Mouse (Mus musculus): ENCODE results near the gene Prom1. TPM values are rescaled to one million over a fixed set of nuclear protein-coding genes. Genes with fewer than 3 reads are reported as not detected.

Prom1 gene
- total RNA-seq, 4 experiments from 2014 or later: 7.7 to 11.6 (median 9.6) TPM

DNA sequence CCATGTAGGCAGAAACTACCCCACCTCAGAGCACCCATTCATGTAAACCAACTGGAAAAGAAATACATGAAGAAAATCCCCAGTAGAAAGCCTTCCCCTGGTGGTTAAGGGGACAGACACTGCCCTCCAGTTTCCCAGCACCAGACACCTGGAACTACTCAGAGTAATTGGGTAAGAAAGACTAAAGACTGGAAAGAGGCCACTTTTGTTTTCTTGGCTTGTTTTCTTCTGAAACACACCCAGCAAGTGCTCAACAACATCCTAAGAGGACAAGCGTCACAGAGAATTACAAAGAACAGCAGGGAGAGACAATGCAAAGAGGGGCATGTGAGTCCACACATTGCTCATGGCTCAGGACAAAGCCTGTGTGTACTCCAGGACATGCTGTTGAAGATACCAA, 20.7 kb downstream of the Prom1 start:
- DNase-seq (ENCODE audit: low spot score in 2 of 2): no peak

DNA sequence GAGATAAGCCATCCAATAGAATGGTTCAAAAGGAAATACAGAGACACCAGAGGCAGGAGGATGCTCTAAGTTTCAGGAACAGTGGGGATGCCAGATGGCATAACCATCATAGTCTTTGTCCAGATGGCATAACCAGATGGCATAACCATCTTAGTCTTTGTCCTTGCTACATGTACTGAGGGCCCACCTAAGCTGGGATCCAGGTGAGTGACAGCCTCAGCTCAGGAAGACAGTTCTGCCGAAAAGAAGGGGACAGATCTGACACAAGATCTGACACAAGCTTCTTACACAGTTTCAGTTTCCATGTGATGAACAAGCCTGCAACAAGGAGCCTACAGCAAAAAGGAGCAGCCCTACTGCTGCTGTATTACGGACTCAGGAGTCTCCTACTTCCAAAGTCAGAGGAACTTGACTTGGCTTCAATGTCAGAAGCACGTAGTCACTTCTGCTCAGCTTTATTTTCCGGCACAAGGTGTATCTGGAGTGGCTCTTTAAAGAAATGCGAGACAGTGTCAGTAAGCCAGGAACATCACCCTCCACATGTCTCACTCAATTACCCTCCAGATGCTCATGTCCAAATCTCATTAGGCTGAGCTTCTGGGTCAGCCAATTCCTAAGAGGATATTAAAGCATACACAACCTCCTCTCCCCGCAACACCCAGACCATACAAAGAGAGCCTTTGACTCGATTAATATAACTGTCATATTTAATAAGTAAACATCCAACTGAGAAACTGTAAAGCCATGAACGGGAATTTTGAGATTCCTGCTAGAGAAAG, 21.4 kb downstream of the Prom1 start:
- no peak for DNase-seq (ENCODE audit: low spot score in 2 of 2)

DNA sequence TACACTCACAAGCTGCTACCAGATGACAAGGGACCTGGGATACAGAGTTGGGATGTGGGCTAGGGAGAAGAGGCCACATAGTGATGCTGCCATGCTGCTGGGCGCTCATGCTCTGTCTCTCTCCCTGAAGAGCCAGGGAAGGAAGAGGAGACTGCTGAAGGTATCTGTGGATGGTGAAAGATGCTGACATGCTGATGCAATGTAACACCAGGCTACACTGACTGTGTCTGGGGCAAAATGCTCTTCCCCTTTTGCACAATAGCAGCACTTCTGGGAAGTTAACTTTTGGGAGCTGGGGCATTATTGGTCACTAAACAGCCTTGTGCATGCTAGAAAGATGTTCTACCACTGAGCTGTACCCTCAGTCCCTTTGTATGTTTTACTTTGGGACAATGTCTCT, 26.4 kb downstream of the Prom1 start:
- no peak for DNase-seq (ENCODE audit: low spot score in 2 of 2)

DNA sequence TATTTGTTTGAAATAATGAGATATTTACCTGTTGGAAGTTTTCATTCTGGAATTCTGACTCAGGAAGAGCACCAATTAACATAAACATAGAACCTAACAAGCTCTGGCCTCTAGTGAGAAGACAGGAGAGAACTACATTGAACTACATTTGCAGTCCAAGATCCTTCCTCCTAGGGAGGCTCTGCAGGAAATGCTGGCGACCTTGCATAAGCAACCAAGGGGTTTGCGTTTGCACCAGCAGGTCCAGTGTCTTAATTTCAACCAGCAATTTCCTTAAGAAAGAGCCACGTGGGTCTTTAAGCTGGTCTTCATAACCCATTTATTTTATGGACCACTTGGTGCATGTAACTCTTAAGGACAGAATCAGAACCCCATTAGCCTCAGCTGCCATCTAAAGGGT, 28.2 kb downstream of the Prom1 start:
- no peak for DNase-seq (ENCODE audit: low spot score in 2 of 2)

DNA sequence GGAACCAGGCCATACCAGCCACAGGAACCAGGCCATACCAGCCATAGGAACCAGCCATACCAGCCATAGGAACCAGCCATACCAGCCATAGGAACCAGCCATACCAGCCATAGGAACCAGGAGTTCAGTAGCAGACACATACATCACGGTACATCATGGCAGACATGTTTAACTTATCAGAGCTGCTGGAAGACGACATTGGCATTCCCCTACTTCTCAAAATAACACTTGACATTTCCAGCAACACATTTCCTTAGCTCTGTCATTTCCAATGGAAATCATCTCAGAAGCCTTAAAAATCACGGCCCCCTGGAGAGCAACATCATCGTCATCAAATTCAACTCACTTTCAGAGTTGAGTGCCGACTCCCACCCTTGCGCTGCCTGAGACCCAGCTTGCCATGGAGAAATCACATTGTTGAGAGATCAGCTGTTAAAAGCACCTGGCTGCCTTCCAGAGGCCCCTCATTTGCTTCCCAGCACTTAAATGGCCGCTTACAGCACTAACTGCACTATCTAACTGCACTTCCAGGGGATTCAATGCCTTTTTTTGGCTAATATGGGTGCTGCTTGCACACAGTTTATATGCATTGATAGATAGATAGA, 31.2 kb downstream of the Prom1 start:
- no peak for DNase-seq (ENCODE audit: low spot score in 2 of 2)

DNA sequence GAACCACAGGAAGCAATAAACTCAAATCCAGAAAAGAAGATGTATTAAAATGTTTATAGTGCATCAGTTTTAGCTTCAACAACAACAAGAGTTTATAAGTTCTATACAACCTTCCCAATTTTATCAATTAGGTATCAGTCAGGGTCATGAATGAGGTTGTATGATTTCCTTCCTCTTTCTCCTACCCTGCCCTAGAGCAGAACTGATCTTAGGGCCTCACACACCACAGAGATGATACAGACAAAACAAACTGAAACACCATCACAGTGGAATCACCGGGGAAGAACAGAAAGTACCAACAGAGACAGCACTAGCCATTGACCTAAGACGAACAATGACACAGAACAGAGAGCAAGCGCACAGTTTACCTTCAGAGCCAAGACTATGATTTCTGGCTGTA, 43.6 kb downstream of the Prom1 start:
- no peak for DNase-seq (ENCODE audit: low spot score in 2 of 2)

DNA sequence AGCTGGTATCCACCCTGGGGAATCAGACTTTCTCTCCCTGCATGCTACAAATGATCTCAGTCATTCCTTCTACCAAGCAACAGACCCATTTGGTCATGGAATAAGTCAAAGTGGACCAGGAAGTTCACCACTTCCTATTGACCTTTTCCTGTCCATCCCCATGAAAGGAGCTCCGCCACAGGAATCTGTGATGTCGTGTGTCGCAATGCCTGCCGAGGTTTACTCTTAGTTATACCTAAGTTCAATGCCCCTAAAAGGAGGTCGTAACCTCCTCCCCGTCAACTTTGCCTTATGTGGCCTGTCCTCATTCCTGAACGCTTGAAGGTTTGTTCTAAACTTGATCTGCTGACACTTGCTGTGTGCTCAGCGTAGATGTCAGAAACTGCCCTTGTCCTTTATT, 51.6 kb downstream of the Prom1 start:
- DNase-seq (ENCODE audit: low spot score in 2 of 2): no peak

DNA sequence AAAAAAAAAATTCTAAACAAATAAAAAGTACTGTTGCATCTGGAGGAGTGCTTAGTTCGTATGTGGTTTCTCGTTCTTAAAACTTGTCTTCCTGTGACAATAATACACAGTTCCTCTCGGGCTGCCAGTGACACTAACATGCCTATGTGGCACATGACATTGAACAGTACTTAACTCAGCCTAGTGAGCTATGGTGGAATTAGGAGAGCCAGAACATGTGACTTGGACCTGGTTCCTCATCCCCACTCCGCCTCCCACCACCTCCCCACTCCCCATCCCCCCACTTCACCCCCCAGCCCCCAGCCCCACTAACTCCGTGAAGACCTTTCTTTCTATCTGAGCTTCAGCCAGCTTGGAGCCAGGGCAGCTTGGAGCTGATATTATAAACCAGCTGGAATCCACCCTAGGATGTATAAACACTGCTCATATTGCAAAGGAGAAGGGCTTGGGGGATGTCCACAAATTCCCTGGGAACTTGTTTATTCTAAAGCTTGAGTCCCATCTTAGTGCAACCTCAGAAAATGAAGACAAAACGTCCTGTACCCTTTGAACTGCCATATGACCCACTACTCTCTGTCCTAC, 52.3 kb downstream of the Prom1 start:
- DNase-seq (ENCODE audit: low spot score in 2 of 2): no peak

DNA sequence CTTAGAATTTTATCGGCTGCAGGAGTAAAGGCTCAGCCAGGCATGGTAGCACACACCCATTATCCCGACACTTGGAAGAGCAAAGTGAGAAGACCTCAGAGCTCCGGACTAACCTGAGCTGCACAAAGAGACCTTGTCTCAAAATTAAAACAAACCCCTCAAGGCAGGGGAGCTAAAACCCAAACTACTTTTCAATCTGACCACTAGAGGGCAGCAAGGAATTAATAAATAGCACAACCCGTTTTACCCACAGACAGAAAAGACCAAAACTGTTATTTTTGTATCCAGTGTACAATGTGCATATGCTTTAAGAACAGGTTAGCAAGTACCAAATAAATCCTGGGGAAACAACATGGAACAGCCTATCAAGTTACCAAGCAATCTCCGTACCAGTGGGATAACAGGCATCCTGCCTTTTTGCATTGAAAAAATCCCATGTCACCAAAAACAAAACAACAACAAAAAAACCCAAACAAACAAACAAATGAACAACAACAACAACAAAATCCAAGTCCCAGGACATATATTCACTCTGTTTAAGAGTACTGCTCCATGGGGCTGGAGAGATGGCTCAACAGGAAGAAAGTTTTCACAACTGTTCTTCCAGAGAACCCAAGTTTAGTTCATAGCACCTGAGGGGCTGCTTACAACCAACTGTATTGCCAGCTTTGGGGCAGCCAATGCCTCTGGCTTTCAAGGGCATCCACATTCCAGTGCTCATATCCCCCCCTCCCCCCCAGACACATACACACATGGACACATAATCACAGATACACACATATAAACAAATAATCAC, 53.1 kb downstream of the Prom1 start:
- DNase-seq (ENCODE audit: low spot score in 2 of 2): no peak

DNA sequence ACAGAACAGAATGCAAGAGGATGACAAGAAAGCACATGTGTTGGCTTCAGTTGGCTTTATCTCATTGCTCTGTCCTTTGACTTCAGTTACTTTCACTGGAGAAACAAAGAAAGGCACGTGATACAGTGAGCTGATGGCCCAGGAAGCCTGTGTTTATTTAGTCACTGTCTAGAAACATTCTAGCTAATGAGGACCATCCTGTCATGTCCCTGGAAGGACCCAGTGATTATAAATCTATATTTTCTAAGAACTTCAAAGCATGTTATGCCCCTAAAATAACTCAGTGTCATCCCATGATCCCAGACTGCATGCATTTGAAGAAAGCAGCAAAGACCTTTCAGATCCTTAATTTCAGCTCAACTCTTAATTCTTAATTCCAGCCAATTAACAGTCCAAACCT, 60.1 kb downstream of the Prom1 start:
- DNase-seq (ENCODE audit: low spot score in 2 of 2): no peak

DNA sequence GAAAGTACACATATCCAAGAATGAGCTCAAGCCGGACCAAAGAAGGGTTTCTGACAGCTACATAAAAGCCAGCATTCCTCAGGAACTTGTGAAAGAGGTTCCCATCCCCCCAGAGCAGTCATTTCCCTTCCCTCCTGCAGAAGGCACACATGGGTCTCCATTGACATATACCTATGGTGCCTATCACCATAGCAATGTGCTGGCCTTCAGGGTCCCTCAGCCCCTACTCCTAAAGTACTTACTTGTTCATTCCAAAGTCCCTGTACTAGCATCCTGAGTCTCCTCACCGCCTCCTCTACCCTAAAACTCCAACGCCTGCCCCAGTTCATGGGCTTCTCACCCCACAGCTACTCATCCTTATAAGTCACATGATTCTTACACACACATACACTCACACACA, 60.8 kb downstream of the Prom1 start:
- DNase-seq (ENCODE audit: low spot score in 2 of 2): no peak

DNA sequence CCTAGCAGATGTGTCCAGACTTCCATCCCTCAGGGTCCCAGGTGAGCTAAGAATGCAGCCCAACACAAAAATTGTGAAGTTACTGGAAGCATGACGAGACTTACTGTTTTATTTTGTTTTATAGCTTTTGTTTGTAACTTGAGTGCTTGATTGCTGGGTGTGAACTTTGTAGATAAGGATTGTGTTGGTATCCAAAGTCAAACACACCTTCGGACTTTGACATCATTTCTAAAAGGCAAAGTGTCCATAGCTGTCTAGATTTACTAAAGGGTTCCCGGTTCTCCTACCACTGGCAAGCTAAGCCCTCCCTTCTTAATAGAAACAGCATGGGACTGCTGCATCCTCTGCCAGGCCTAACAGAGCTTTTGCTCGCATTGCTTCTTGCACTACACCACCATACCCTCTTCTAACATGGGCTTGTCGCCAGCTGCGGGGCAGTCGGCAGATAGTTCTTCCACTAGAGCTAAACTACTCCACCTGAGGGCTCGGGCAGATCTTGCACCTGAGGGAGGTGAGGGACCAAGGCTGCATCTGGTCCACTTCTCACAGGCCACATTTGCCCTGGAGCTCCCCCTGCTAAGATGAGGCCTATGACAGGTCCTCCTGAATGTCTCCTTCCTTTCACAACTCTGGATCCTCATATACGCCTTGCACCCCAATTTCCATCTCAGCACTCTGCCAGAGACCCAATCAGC, 103.4 kb downstream of the Prom1 start:
- no peak for DNase-seq (ENCODE audit: low spot score in 2 of 2)

DNA sequence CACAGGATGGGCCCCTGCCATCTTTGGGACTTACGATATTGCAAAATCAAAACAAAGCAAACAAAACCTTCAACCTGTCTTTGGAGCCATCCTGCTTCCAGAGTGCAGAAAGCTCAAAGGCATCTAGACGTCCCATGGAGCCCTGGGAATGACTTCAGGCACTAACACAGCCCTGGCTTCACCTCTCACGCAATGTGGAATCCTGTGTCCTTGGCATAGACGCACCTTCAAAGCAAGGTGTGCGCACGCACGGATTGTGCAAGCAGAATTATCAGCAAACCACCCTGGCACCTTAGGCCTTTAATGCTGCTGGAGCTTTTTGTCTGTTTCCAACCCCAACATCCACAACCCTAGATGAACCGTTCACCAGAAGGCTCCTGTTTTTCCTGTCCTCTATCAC, 104.2 kb downstream of the Prom1 start:
- no peak for DNase-seq (ENCODE audit: low spot score in 2 of 2)

DNA sequence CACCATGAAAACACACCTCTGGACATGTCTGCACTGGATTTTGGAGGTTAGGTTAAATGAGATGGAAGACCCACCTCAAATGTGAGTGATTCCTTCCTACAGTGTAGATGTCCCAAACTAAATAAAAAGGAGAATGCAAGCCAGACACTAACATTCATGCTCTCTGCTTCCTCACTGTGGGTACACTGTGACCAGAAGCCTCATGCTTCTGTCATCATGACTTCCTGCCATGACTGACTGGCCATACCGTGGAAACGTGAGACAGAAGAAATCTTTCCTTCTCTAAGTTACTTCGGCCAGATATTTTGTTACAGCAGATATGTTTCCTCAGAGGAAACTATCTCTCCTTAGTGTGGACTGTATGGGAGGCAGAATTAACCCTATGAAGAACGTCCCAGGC, 105.7 kb downstream of the Prom1 start:
- DNase-seq (ENCODE audit: low spot score in 2 of 2): no peak

DNA sequence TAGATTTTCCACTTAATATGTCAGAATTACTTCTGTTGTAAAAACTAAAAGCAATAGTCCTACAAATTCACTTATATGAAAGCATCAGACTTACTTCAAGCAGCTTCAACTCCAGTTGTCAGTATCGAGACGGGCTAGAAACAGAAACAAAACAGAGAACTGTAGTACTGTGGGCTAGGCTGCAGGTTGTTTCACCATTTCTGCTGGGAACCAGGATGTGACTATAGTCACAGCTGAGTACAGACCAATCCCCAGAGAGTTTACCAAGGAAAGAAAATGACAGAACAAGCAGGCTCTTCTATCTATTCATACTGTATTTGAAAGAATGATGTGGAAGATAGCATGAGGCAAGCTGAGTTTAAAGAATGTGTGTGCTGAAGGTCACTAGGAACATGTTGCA, 106.9 kb downstream of the Prom1 start:
- DNase-seq (ENCODE audit: low spot score in 2 of 2): no peak

DNA sequence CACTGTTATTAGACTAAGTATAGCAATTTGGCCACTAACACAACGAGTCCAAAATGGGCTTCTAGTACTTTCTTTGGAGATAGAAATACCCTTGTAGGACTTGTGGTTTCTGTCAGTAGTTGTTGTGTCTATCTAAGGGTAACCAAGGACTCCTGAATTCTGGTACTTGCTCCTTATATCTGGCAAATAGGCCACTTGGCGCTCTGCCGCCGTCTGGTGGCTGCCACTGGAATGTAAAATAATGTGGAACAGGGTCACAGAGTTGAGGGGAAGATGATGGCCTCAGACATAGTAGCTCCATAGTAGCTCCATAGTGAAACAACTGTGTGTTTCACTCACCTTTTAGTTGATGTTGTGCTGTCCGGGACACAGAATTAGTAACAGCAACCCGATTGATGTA, 111.5 kb downstream of the Prom1 start:
- DNase-seq (ENCODE audit: low spot score in 2 of 2): peak in 1 of 2 experiments; percentile 6

DNA sequence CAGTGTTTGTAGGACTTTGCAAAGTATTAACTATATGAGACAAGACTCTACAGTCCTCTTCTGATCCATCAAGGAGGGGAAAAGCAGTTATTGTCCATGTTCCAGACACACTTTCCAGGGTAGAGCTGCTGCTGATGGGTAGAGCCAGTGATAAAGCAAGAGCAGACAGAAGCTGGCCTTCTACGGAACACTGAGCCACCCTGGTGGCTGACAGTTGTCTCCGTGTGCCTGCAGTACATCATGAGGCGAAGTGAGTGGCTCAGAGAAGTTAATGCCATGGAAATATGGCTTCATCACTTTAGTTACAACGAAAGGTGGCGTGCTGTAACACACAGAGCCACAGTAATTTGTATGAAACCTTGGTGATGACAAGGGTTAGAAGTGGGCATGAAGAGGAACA, 112.8 kb downstream of the Prom1 start:
- no peak for DNase-seq (ENCODE audit: low spot score in 2 of 2)

DNA sequence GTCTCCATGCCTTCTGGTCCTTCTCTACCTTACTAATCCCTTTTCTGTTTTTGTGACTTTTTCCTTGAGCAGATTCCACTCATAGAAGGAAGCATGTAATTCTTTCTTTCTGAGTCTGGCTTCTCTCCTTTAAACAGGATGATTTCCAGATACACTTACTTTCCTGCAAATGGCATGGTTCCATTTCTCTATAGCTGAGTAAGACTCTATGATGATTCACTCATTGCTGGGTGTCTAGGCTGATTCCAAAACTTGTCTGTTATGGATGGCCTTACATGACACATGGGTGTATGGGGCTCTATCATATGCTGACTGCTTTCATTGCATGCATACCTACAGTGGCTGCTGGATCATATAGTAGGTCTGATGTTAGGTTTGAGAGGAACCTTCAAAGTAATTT, 115.6 kb downstream of the Prom1 start:
- DNase-seq (ENCODE audit: low spot score in 2 of 2): no peak

DNA sequence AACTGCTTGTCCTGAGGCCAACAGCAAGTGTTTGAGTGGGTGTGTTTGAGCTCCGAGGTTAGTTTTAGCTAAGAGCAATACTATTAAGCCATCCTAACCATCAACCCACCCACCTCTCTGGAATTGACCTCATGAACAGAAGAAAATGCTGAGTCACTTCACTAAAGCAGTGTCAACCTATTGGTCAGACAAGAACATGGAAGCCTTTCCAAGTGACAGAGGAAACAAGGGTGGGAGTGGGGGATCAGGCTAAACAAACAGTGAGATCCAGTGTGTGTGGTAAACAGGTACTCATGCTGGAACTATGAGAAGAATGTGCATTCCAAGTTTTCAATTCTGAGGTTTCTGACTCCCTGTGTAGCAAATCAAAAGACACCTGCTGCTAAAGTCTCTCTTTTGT, 118.9 kb downstream of the Prom1 start:
- no peak for DNase-seq (ENCODE audit: low spot score in 2 of 2)

DNA sequence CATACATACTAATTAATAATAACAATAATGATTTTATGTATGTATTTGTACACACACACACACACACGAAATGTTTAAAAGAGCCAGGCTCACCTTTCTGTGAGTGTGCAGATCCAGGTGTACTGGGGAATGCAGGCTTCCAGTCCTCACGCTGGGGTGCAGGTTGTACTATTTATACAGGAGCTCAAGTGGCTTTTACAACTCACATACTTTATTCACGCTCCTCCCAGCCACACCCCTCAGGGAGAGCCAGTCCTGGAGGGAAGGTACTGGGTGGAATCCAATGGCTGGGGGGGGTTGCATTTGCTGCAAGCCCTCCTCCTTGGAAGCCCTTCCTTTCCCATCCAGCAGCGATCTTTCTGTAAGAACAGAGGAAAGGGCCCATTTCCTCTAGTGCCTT, 120.2 kb downstream of the Prom1 start, which contains the start of gene Fgfbp1:
Gene Fgfbp1 (minus strand): TSS at position 160 of the 400 bp plus-strand sequence.
- DNase-seq (ENCODE audit: low spot score in 2 of 2): no peak

DNA sequence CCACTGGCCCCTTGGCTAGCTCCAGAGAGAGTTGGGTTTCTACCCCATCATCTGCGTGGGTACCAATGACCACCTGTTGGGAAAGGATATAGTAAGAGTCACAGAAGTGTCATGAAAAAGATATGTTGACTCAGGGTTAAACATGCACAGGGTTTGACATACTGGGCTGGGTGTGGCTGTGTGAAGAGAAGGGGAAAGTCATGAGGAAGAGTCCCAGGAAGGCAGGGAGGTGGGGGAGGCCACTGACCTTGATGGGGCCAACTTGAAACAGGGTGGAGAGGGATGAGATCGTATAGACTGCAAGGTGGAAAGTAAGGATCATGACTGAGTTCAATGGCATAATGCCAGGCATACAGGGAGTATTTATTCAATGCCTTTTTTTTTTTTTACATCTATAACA, 121.4 kb downstream of the Prom1 start:
- no peak for DNase-seq (ENCODE audit: low spot score in 2 of 2)

Measured in gastrocnemius, adult 8-10 months (tissue).